Mouse (Mus musculus) neural tube, embryonic 14.5 days (tissue): ENCODE results near the gene Asl. TPM values are rescaled to one million over a fixed set of nuclear protein-coding genes. Genes with fewer than 3 reads are reported as not detected.

ENCODE experiments used
- ATAC-seq: fragments of 200-750 bp; cut with Nextera tagmentation; 2 replicates; pipeline ENCODE4 v1.8.0; 2017; ENCODE audit warnings: low read depth, mild to moderate bottlenecking, moderate TSS enrichment, moderate library complexity
- H3K27ac ChIP-seq: fragments of 300-500 bp; sonication (generic); 2 replicates; pipeline ENCODE4 v1.5.1; 2014; ENCODE audit warnings: low read depth, mild to moderate bottlenecking, control low read depth, low read length, moderate library complexity, mixed read lengths
- H3K27me3 ChIP-seq: fragments of 300-500 bp; sonication (generic); 2 replicates; pipeline ENCODE4 v1.6.1; 2014; ENCODE audit warnings: low read length; ENCODE audit not compliant: control insufficient read depth, insufficient read depth
- H3K36me3 ChIP-seq: fragments of 300-500 bp; sonication (generic); 2 replicates; pipeline ENCODE4 v1.6.1; 2014; ENCODE audit warnings: low read length, mixed read lengths; ENCODE audit not compliant: control insufficient read depth, insufficient read depth
- H3K4me1 ChIP-seq: fragments of 300-500 bp; sonication (generic); 2 replicates; pipeline ENCODE4 v1.6.1; 2014; ENCODE audit warnings: low read length; ENCODE audit not compliant: control insufficient read depth, insufficient read depth
- H3K4me2 ChIP-seq: fragments of 300-500 bp; sonication (generic); 2 replicates; pipeline ENCODE4 v1.6.1; 2014; ENCODE audit warnings: mild to moderate bottlenecking, low read depth, low read length, control low read depth
- H3K4me3 ChIP-seq: fragments of 300-500 bp; sonication (generic); 2 replicates; pipeline ENCODE4 v1.5.1; 2014; ENCODE audit warnings: low read depth, low read length, control low read depth, mixed read lengths
- H3K9ac ChIP-seq: fragments of 300-500 bp; sonication (generic); replicated peaks from 2 replicates; pipeline ENCODE4 v1.6.1; 2014; ENCODE audit warnings: low read depth, mild to moderate bottlenecking, control low read depth, low read length, mixed read lengths
- H3K9me3 ChIP-seq: fragments of 300-500 bp; sonication (generic); 2 replicates; pipeline ENCODE4 v1.6.1; 2016; ENCODE audit warnings: low read length; ENCODE audit not compliant: control insufficient read depth
- WGBS: fragments of 180-500 bp; shearing (Covaris S2); extraction: QIAGEN DNeasy Blood & Tissue Kit; methylation state at CpG from one replicate; pipeline ENCODE4 v1.1.7; 2014; 5-methylcytosine and 5-hydroxymethylcytosine counted together
- polyA plus RNA-seq: library from polyadenylated mRNA; unstranded; fragments of >200 nt; fragmentation: Nextera tagmentation; extraction: Ambion mirVana; gene quantifications from 2 replicates; pipeline ENCODE4 v1.2.1, GENCODE M21; 2014

The Asl gene
- polyA plus RNA-seq, 1 experiment from 2014 or later, result 44.6 TPM

DNA sequence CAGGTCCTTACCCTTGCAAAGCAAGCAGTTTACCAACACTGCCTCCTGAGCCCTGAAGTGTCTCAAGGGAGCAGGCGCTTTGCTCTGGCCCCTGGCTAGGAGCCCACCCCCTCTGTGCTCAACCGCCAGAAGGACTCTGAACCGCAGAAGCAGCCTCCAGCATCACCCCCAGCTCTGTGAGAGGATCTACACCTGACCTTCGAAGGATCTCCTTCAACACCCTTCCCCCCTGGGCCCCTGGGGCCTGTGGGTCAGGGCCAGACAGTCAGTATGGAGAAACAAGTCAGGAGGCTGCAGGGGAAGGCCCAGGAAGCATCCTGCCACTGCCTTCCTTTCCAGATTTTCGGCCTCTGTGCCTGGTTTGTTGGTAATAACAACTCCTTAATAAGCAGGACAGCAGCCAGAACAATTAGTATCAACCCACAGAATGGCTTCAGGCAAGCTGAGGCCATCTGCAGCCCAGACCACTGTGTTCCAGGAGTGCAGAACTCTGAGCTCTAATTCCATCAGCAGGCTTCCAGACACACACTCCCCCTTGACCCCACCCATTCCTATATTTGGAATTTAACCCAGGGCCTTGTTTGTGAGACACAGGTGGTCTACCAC, 7.6 kb downstream of the Asl start:
- Histone ChIP-seq H3K27ac (no peak overlapping the region), H3K4me3 (no peak overlapping the region), H3K9ac (0 out of 2 replicates have a peak overlapping the region, but pooled peaks have one; percentile 22), H3K27me3 (no peaks in the 10 kb centered on the region), H3K9me3 (no peaks in the 10 kb centered on the region), H3K4me1 (no peaks in the 10 kb centered on the region), H3K36me3 (no peaks in the 10 kb centered on the region), H3K4me2 (no peak overlapping the region)
- ATAC-seq, result no peak
- 65% methylated on average over 5 of the region's 5 CpGs for WGBS

DNA sequence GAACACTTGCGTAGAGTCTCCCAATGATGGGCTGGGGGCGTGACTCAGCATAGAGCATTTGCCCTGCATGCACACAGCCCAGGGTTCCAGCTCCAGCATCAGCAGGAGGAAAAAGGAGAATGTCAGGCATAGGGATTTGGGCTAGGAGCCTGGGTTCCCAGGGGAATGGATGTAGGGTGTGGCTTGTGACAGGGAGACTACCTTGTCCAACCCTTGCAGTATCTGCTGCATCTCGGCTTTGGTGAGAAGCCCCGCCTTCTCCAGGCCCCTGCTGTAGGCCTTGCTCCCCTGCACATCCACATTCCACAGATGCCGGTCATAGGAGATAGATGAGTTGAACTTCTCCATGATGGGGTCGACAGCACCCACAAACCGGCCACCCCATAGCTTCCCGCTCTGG, 9.6 kb downstream of the Asl start:
- no peak for ATAC-seq
- 91% methylated on average over 8 of the region's 8 CpGs for WGBS
- Histone ChIP-seq H3K9ac (no peak overlapping the region), H3K9me3 (no peaks in the 10 kb centered on the region), H3K36me3 (no peaks in the 10 kb centered on the region), H3K4me1 (no peaks in the 10 kb centered on the region), H3K27me3 (no peaks in the 10 kb centered on the region), H3K4me3 (no peak overlapping the region), H3K4me2 (no peak overlapping the region), H3K27ac (no peak overlapping the region)

DNA sequence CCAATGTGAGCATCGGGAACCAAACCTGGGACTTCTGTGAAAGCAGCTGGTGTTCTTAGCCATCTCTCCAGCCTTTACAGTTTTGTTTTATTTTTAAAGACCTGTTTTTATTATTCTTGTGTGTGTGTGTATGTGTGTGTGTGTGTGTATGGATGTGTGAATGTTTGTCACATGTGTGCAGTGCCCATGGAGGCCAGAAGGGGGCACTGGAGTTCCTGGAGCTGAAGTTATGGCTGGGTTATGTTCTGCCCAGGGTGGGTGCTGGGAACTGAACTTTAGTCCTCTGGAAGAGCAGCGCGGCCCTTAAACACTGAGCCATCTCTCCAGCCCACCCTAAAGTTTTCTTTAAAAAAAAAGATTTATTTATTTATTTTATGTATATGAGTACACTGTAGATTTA, 13.9 kb downstream of the Asl start:
- Histone ChIP-seq H3K4me3 (no peak overlapping the region), H3K27me3 (no peaks in the 10 kb centered on the region), H3K4me1 (no peaks in the 10 kb centered on the region), H3K4me2 (no peak overlapping the region), H3K36me3 (0 out of 2 replicates have a peak, but pooled peaks cover 3% of the 10 kb centered on the region), H3K9me3 (peaks cover 7% of the 10 kb centered on the region; the same call in 1 of the 2 replicates), H3K9ac (no peak overlapping the region), H3K27ac (no peak overlapping the region)
- WGBS, result 97% methylated on average over 3 of the region's 3 CpGs
- ATAC-seq, result no peak

DNA sequence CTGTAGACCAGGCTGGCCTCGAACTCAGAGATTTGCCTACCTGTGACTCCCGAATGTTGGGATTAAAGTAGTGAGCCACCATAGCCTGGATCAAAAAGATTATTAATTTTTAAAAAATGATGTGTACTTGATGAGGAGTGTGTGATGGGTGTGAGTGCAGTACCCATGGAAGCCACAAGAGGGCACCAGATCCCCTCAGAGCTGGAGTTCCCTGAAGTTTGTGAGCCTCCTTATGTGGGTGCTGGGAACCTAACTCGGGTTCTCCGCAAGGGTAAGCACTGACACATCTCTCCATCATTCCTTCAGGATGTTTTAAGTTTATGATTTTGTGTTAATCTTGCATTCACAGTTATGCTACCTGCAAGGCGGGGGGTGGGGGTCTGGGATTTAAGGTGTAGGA, 18.1 kb downstream of the Asl start:
- Histone ChIP-seq H3K4me2 (no peak overlapping the region), H3K27me3 (no peaks in the 10 kb centered on the region), H3K4me1 (no peaks in the 10 kb centered on the region), H3K27ac (no peak overlapping the region), H3K9me3 (peaks cover 7% of the 10 kb centered on the region; the same call in 1 of the 2 replicates), H3K9ac (no peak overlapping the region), H3K4me3 (no peak overlapping the region), H3K36me3 (0 out of 2 replicates have a peak, but pooled peaks cover 3% of the 10 kb centered on the region)
- no peak for ATAC-seq
- WGBS, result 94% methylated on average over 5 of the region's 5 CpGs

DNA sequence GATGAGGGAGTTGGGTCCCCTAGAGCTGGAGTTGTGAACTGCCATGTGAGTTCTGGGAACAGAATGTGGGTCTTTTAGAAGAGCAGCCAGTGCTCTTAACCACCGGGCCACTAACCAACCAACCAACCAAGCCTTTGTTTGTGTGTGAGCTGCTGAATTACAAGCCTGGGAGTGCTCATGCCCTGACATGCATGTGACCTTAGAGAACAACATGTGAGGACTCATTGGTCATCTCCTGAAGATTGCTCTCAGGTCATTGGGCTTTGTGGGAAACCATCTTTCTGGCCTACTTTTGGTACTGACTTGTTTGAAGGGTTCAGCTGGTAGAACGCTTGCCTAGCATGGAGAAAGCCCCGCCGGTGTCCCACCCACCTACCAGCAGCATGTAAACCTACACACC, 19.3 kb downstream of the Asl start:
- no peak for ATAC-seq
- WGBS, result 94% methylated on average over 4 of the region's 4 CpGs
- no peak overlapping the region for H3K4me3 ChIP-seq
- no peak overlapping the region for H3K27ac ChIP-seq
- H3K9me3 ChIP-seq, result peaks cover 7% of the 10 kb centered on the region; the same call in 1 of the 2 replicates
- no peak overlapping the region for H3K9ac ChIP-seq
- H3K36me3 ChIP-seq, result 0 out of 2 replicates have a peak, but pooled peaks cover 3% of the 10 kb centered on the region
- no peaks in the 10 kb centered on the region for H3K4me1 ChIP-seq
- H3K4me2 ChIP-seq, result no peak overlapping the region
- no peaks in the 10 kb centered on the region for H3K27me3 ChIP-seq

DNA sequence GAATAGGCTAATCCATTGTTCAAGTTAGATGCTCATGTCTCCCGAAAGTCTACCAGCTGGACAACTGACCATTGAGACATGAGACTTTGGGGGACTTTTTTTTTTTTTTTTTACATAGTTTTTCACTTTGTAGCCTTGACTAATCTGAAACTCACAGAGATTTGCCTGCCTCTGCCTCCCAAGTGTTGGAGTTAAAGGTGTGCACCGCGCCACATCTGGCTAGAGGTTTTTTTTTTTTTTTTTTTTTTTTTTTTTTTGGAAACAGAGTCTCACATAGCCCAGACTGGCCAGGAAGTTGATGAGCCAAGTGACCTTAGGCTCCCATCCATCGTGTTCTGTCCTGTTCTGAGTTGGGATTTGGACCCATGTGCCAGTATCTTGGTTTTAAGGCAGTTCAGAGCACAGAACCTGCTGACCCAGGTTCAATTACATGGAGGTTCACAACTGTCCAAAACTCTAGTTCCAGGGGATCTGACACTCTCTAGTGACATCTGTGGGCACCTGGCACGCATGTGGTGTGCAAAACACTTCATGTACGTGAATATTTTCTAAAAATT, 20.9 kb downstream of the Asl start:
- H3K9me3 ChIP-seq, result peaks cover 7% of the 10 kb centered on the region; the same call in 1 of the 2 replicates
- 85% methylated on average over 6 of the region's 6 CpGs for WGBS
- H3K4me3 ChIP-seq, result no peak overlapping the region
- H3K9ac ChIP-seq, result no peak overlapping the region
- H3K4me1 ChIP-seq, result no peaks in the 10 kb centered on the region
- no peaks in the 10 kb centered on the region for H3K27me3 ChIP-seq
- no peak overlapping the region for H3K4me2 ChIP-seq
- H3K36me3 ChIP-seq, result 0 out of 2 replicates have a peak, but pooled peaks cover 3% of the 10 kb centered on the region
- ATAC-seq, result no peak
- no peak overlapping the region for H3K27ac ChIP-seq

DNA sequence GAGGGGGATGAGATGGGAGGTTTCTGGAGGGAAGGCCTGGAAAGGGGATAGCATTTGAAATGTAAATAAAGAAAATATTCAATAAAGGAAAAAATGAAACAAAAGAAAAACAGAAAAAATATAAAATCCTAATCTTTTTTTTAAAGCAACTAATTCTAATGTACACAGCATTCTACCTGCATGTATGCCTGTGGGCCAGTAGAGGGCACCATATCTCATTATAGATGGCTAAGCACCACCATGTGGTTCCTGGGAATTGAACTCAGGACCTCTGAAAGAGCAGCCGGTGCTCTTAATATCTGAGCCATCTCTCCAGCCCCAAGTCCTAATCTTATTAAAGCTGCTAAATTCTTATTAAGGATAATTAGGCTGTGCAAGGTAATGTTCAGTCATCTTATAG, 21.7 kb downstream of the Asl start:
- no peaks in the 10 kb centered on the region for H3K4me1 ChIP-seq
- no peak overlapping the region for H3K27ac ChIP-seq
- H3K4me2 ChIP-seq, result no peak overlapping the region
- no peak for ATAC-seq
- 0 out of 2 replicates have a peak, but pooled peaks cover 3% of the 10 kb centered on the region for H3K36me3 ChIP-seq
- peaks cover 7% of the 10 kb centered on the region; the same call in 1 of the 2 replicates for H3K9me3 ChIP-seq
- 96% methylated on average over 1 of the region's 1 CpGs for WGBS
- no peaks in the 10 kb centered on the region for H3K27me3 ChIP-seq
- H3K9ac ChIP-seq, result no peak overlapping the region
- H3K4me3 ChIP-seq, result no peak overlapping the region

DNA sequence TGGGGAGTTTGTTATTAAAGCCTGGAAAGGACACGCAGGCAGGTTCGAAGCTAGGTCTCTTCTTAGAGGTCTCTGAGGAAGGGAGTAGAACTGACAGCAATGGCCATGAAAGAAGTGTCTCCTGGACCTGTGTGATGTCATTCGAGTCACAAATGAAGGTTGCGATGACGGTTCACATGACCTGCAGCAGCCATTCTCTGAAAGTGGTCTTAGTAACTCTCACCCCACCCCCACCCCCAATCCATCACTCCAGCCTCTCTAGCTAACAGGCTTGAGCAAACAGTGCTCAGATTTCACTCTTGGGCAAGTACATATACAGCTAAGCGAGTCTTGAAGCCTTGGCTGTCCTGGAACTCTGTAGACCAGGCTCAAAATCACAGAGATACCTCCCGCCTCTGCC, 25.8 kb downstream of the Asl start:
- Histone ChIP-seq H3K27ac (no peak overlapping the region), H3K9ac (no peak overlapping the region), H3K27me3 (no peaks in the 10 kb centered on the region), H3K9me3 (no peaks in the 10 kb centered on the region), H3K4me1 (no peaks in the 10 kb centered on the region), H3K36me3 (no peaks in the 10 kb centered on the region), H3K4me2 (peak overlapping the region; percentile 67), H3K4me3 (peak overlapping the region; percentile 49)
- 65% methylated on average over 7 of the region's 7 CpGs for WGBS
- no peak for ATAC-seq

DNA sequence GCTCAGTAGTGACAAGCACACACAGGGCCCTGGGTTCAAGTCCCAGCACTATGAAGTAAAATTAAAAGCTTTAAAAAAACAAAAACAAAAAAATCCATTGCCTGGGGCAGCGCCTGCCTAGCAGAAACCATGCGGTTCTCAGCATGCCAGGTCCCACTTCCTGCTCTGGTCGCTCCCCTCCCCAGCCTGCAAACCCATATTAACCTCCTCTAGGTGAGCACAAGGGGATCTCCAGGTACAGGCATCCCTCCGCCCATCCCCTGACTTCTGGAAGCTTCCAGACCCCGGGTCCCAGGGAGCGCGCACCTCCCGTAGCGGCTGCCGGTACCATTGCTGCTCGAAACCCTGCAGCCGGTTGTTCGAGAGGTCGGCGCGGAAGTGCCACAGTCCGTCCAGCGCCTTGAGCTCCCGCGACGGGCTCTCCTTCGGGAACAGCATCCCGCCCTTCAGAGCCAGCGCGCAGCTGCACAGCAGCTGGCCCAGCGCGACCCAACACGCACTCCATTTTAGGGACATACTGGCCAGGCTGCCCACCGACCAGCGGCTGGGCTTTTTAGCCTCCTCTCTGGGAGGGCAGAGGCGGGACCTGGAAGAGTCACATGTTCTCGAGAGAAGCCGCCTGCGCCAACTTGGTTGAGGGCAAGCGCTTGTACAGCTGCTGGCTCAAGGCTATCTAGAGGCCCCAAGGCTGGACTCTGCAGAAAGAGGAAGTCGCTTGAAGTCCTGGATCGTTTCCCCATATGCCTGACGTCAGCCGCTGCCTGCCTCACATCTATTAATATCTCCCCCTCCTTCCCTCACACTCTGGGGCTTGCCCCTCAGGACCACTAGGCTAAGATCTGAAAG, 26.5 kb downstream of the Asl start, which contains the start of gene Gusb:
Gene Gusb, minus strand, starts transcription at position 749 of the 846 bp plus-strand sequence.
- Histone ChIP-seq H3K27ac (no peak within 1 kb of the TSS), H3K9me3 (no peaks in the 10 kb centered on the region), H3K9ac (peak within 1 kb of the TSS; percentile 62), H3K4me2 (peak within 1 kb of the TSS; percentile 67), H3K36me3 (no peaks in the 10 kb centered on the region), H3K4me3 (peak within 1 kb of the TSS; percentile 49), H3K4me1 (no peaks in the 10 kb centered on the region), H3K27me3 (no peaks in the 10 kb centered on the region)
- WGBS, result 3% methylated on average over 39 of the region's 39 CpGs
- peak; percentile 90 for ATAC-seq
